Mouse (Mus musculus) liver, embryonic 13.5 days (tissue): ENCODE results near the gene Baiap2l2. TPM values are rescaled to one million over a fixed set of nuclear protein-coding genes. Genes with fewer than 3 reads are reported as not detected.

Experiments used
- ATAC-seq: fragments of 200-750 bp; cut with Nextera tagmentation; 2 replicates; pipeline ENCODE4 v1.8.0; 2017; ENCODE audit warnings: low read depth, mild to moderate bottlenecking, moderate number of reproducible peaks, moderate library complexity
- DNase-seq: peaks from one replicate; pipeline ENCODE4 v3.0.0; 2022
- H3K27ac ChIP-seq: fragments of 300-500 bp; sonication (generic); 2 replicates; pipeline ENCODE4 v1.5.1; 2015; ENCODE audit warnings: moderate library complexity, mild to moderate bottlenecking, inconsistent platforms
- H3K27me3 ChIP-seq: fragments of 300-500 bp; sonication (generic); 2 replicates; pipeline ENCODE4 v1.6.1; 2015; ENCODE audit warnings: mild to moderate bottlenecking, inconsistent platforms
- H3K36me3 ChIP-seq: fragments of 300-500 bp; sonication (generic); 2 replicates; pipeline ENCODE4 v1.6.1; 2015; ENCODE audit warnings: mild to moderate bottlenecking, inconsistent platforms
- H3K4me1 ChIP-seq: fragments of 300-500 bp; sonication (generic); replicated peaks from 2 replicates; pipeline ENCODE4 v1.6.1; 2015; ENCODE audit warnings: inconsistent platforms
- H3K4me2 ChIP-seq: fragments of 300-500 bp; sonication (generic); 2 replicates; pipeline ENCODE4 v1.6.1; 2015; ENCODE audit warnings: inconsistent platforms, mild to moderate bottlenecking, moderate library complexity
- H3K4me3 ChIP-seq: fragments of 300-500 bp; sonication (generic); replicated peaks from 2 replicates; pipeline ENCODE4 v1.5.1; 2015; ENCODE audit warnings: mild to moderate bottlenecking, inconsistent platforms
- H3K9ac ChIP-seq: fragments of 300-500 bp; sonication (generic); 2 replicates; pipeline ENCODE4 v1.6.1; 2015; ENCODE audit warnings: mild to moderate bottlenecking, inconsistent platforms
- H3K9me3 ChIP-seq: fragments of 300-500 bp; sonication (generic); replicated peaks from 2 replicates; pipeline ENCODE4 v1.6.1; 2016; ENCODE audit warnings: inconsistent platforms
- WGBS: fragments of 180-500 bp; shearing (Covaris S2); methylation state at CpG from one replicate; pipeline ENCODE4 v1.1.7; 2015; ENCODE audit not compliant: insufficient replicate concordance; 5-methylcytosine and 5-hydroxymethylcytosine counted together
- polyA plus RNA-seq: library from polyadenylated mRNA; unstranded; fragments of >200 nt; fragmentation: Nextera tagmentation; extraction: Ambion mirVana; gene quantifications from 2 replicates; pipeline ENCODE4 v1.2.1, GENCODE M21; 2015

The Baiap2l2 gene
- polyA plus RNA-seq = 1.8 and 2.3 TPM in 2 replicates

DNA sequence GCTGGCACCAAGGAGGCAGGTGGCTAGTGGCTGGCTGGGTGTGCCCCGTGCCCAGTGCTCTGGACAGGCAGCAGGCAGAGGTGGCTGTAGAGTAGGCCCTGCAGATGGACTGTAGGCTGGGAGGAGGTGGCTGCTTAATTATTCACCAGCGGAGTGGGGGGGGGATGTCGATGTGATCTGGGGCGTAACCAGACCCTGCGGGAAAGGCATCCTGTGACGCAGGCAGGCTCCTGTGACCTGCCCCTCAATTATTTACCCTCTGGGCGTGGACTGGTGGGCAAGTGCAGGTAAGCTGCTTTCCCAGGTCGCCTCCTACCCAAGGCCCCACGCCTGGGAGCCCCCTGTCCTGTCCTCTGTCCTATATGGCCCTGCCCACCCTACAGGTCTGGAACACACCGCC, at the start of gene Baiap2l2:
Baiap2l2 (minus strand) TSS at position 139 of the 400 bp plus-strand sequence.
- Histone ChIP-seq H3K4me3 (no peak within 1 kb of the TSS), H3K27me3 (no peaks in the 10 kb centered on the region), H3K27ac (peak within 1 kb of the TSS; percentile 15; the same call in 1 of the 2 replicates), H3K4me2 (peak within 1 kb of the TSS; percentile 30; the same call in 1 of the 2 replicates), H3K9ac (0 out of 2 replicates have a peak within 1 kb of the TSS, but pooled peaks have one; percentile 3), H3K4me1 (peaks cover 35% of the 10 kb centered on the region), H3K9me3 (no peaks in the 10 kb centered on the region), H3K36me3 (peaks cover 38% of the 10 kb centered on the region)
- no peak for DNase-seq
- ATAC-seq = no peak
- WGBS = 56% methylated on average over 10 of the region's 10 CpGs

DNA sequence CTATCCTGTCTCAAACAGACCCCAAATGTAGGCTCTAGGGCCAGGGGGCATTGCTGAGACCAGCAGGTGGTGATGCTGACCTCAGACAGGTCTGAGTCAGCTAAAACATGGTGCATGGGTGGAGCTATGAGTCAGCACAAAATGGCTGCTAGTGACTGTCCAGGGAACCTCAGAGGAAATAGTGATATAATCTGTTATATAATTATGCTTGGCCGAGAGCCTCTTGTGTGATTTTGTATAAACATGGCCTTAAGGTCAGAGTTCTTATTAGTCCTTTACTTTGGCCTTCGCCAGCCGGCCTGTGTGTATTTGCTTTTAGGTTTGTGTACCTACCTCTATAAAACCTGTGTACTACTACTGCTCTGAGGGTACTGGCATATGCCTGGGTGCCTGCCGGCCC, 48.1 kb upstream of the Baiap2l2 start:
- Histone ChIP-seq H3K27me3 (0 out of 2 replicates have a peak, but pooled peaks cover 2% of the 10 kb centered on the region), H3K9me3 (no peaks in the 10 kb centered on the region), H3K4me1 (peaks cover 35% of the 10 kb centered on the region), H3K4me3 (no peak overlapping the region), H3K4me2 (no peak overlapping the region), H3K27ac (peak overlapping the region; percentile 68), H3K36me3 (no peaks in the 10 kb centered on the region), H3K9ac (no peak overlapping the region)
- DNase-seq (peak; percentile 66), ATAC-seq (peak; percentile 77)
- 46% methylated on average over 4 of the region's 4 CpGs for WGBS

DNA sequence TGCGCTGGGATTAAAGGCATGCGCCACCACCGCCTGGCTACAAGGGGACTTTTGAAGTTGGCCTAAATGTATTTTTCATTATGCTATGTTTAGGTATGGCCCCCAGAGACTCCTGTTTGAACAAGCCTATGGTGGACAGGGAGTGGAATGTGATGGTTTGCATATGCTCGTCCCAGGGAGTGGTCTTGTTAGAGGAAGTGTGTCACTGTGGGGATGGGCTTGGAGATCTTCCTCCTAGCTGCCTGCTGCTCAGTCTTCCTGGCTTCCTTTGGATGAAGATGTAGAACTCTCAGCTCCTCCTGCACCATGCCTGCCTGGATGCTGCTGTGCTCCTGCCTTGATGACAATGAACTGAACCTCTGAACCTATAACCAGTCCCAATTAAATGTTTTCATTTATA, 45.2 kb upstream of the Baiap2l2 start:
- Histone ChIP-seq H3K9ac (no peak overlapping the region), H3K36me3 (no peaks in the 10 kb centered on the region), H3K4me2 (no peak overlapping the region), H3K27ac (no peak overlapping the region), H3K27me3 (0 out of 2 replicates have a peak, but pooled peaks cover 2% of the 10 kb centered on the region), H3K9me3 (no peaks in the 10 kb centered on the region), H3K4me1 (peaks cover 57% of the 10 kb centered on the region), H3K4me3 (no peak overlapping the region)
- DNase-seq (no peak), ATAC-seq (no peak)
- 67% methylated on average over 4 of the region's 4 CpGs for WGBS

DNA sequence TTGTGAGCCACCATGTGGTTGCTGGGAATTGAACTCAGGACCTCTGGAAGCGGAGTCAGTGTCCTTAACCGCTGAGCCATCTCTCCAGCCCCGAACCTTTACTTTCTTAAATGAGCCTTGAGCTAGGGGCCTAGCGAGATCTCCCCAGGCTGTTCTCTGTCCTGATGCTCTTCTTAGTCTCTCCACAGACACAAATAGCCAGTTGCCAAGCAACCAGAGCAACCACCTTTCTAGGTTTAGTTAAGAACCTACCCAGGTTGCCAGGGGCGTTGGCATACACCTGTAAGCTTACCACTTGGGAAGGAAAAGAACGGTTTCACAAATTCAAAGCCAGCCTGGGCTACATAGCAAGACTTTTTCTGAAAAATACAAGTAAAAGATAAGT, 44.6 kb upstream of the Baiap2l2 start:
- Histone ChIP-seq H3K4me2 (no peak overlapping the region), H3K27me3 (no peaks in the 10 kb centered on the region), H3K36me3 (no peaks in the 10 kb centered on the region), H3K9ac (no peak overlapping the region), H3K4me1 (peaks cover 61% of the 10 kb centered on the region), H3K9me3 (no peaks in the 10 kb centered on the region), H3K4me3 (no peak overlapping the region), H3K27ac (no peak overlapping the region)
- no peak for ATAC-seq
- 90% methylated on average over 6 of the region's 6 CpGs for WGBS
- no peak for DNase-seq

- WGBS = 87% methylated on average over 6 of the region's 6 CpGs
- ATAC-seq = no peak
These were observed 44.1 kb upstream of the Baiap2l2 start for GRCm38 (mm10) chr15:79329346-79329978.

DNA sequence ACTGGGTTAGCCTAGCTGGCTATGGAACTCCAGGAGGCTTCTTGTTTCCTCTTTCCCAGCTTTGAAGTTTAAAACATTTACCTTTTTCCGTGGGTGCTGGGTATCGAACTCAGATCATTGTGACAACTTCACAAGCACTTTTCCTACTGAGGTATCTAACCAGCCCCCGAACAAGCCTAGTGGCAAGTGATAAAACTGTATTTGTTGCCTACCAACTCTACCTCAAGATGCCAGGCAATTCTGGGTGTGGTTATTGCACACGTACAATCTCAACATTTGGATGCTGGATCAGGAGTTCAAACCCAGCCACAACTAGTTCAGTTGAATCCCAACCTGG, 43.6 kb upstream of the Baiap2l2 start:
- Histone ChIP-seq H3K4me2 (peak overlapping the region; percentile 91), H3K36me3 (no peaks in the 10 kb centered on the region), H3K4me1 (peaks cover 64% of the 10 kb centered on the region), H3K27me3 (no peaks in the 10 kb centered on the region), H3K27ac (peak overlapping the region; percentile 91), H3K9ac (no peak overlapping the region), H3K4me3 (no peak overlapping the region), H3K9me3 (no peaks in the 10 kb centered on the region)
- no peak for ATAC-seq
- no peak for DNase-seq
- WGBS = 60% methylated on average over 4 of the region's 4 CpGs

More at GRCm38 (mm10) chr15:79329346-79329978, 44.1 kb upstream of the Baiap2l2 start:
- Histone ChIP-seq H3K4me3 (no peak overlapping the region), H3K9ac (no peak overlapping the region), H3K36me3 (no peaks in the 10 kb centered on the region), H3K27ac (peak overlapping the region; percentile 91; the same call in 1 of the 2 replicates), H3K9me3 (no peaks in the 10 kb centered on the region), H3K27me3 (no peaks in the 10 kb centered on the region), H3K4me2 (no peak overlapping the region), H3K4me1 (peaks cover 62% of the 10 kb centered on the region)
- no peak for DNase-seq

- DNase-seq = peak; percentile 99
- Histone ChIP-seq H3K9me3 (no peaks in the 10 kb centered on the region), H3K27me3 (no peaks in the 10 kb centered on the region), H3K27ac (peak within 1 kb of the TSS; percentile 91), H3K9ac (peak within 1 kb of the TSS; percentile 89), H3K4me1 (peaks cover 64% of the 10 kb centered on the region), H3K4me3 (peak within 1 kb of the TSS; percentile 70), H3K4me2 (peak within 1 kb of the TSS; percentile 91), H3K36me3 (no peaks in the 10 kb centered on the region)
- WGBS = 1% methylated on average over 46 of the region's 46 CpGs
- ATAC-seq = peak; percentile 95
These were observed 43.0 kb upstream of the Baiap2l2 start, which contains the start of gene Pla2g6 for GRCm38 (mm10) chr15:79328058-79328938. Pla2g6 (minus strand) TSS chr15:79328390.

DNA sequence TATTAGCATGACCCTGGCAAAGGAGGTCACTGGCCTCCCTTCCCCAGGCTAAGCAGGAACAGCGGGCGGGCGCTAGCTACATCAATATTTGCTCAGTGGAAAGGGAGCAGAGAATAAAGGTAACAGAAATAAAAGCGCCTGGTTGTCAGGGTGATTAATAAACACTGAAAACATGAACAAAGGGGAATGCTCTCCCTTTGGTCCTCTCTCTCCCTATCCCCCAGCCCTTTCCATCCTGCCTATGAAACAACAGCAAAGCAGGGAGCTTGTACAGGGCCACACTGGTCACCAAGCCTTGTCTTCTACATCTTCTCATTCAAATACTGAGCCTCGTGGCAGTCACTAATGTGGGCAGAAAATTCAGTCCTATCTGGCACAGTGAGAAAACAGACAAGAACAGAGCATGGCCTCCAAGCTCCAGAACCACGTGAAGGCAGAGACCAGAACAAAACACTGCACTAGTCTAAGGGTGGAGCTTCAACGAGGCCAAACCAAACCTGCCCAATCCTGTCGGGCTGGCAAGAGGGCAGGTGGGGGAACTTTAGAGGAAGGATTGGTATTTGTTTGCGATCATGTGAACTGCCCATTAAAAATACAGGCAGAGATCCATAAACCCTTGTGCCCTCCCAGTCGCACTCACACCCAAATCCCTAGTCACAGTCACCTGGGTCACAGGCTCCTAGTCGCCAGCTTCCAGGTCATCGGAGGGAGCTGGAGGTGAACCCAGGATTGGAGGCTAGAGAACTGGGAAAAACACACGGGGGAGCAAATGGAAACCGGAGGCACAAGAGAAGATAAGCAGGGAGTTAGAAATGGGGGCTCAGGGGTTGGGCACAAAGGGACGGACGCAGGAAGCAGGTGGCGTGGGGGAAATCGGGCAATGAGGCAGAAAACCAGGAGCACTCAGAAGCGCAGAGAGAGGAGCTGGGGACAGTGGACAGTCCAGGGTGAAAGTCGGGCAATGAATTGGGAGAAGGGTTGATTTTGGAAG, 41.9 kb upstream of the Baiap2l2 start:
- WGBS = 14% methylated on average over 20 of the region's 20 CpGs
- peak; percentile 52 for DNase-seq
- Histone ChIP-seq H3K9ac (peak overlapping the region; percentile 89), H3K4me3 (peak overlapping the region; percentile 70), H3K9me3 (no peaks in the 10 kb centered on the region), H3K27ac (peak overlapping the region; percentile 91), H3K4me2 (peak overlapping the region; percentile 91), H3K36me3 (no peaks in the 10 kb centered on the region), H3K4me1 (peaks cover 68% of the 10 kb centered on the region), H3K27me3 (no peaks in the 10 kb centered on the region)
- ATAC-seq = peak; percentile 22

DNA sequence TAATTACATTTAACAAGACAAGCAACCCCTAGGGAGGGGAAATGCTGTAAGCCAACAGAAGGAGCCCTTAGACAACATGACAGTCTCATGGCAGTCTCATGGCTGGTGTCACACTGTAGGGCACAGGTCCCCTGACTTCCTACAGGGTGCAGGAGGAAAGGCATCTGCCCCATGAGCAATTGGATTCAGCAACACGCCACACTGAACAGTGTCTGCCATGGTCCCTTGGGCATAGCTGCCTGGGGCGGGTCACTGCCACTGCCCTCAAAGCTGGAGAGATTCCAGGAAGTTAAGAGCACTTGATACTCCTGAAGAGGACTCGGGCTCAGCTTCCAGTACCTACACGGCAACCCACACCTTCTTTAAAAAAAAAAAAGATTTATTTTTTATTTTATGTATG, 40.9 kb upstream of the Baiap2l2 start:
- no peaks in the 10 kb centered on the region for H3K27me3 ChIP-seq
- peak overlapping the region; percentile 91 for H3K4me2 ChIP-seq
- H3K4me1 ChIP-seq = peaks cover 78% of the 10 kb centered on the region
- WGBS = 60% methylated on average over 4 of the region's 4 CpGs
- ATAC-seq (no peak), DNase-seq (no peak)
- H3K9me3 ChIP-seq = no peaks in the 10 kb centered on the region
- peak overlapping the region; percentile 89 for H3K9ac ChIP-seq
- no peaks in the 10 kb centered on the region for H3K36me3 ChIP-seq
- H3K27ac ChIP-seq = peak overlapping the region; percentile 91; the same call in 1 of the 2 replicates
- peak overlapping the region; percentile 70 for H3K4me3 ChIP-seq

DNA sequence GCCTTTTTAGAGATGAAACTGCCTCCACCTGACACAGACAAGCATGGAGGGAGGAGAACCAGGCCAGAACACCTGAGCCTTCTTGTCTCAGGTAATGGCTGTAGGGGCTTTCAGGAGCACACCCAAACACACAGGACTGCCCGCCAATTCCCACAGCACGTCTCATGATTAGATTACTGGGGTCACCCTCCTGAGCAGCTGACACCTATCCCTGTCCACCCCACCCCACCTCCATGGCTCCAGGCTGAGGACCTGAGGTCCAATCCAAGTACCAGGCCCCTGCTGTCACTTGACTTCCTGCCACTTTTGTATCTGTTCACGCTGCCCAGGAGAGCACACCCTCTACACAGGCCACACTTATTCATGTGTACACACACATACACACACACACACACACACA, 40.4 kb upstream of the Baiap2l2 start:
- whole genome bisulfite sequencing = 49% methylated on average over 3 of the region's 3 CpGs
- Histone ChIP-seq H3K9ac (peak overlapping the region; percentile 89), H3K4me2 (peak overlapping the region; percentile 91), H3K36me3 (no peaks in the 10 kb centered on the region), H3K27me3 (no peaks in the 10 kb centered on the region), H3K9me3 (no peaks in the 10 kb centered on the region), H3K4me3 (no peak overlapping the region), H3K27ac (peak overlapping the region; percentile 91), H3K4me1 (peaks cover 79% of the 10 kb centered on the region)
- no peak for DNase-seq
- no peak for ATAC-seq
